Mouse (Mus musculus) liver, embryonic 14.5 days (tissue): ENCODE results near the gene Aldob.

Source experiments
- CTCF ChIP-seq: IDR thresholded peaks from 2 replicates; pipeline ENCODE4 v1.5.1; 2016; ENCODE audit warnings: antibody characterized with exemption, low read depth, control low read depth
- EP300 ChIP-seq: IDR thresholded peaks from 2 replicates; pipeline ENCODE4 v1.6.1; 2016; ENCODE audit warnings: antibody characterized with exemption, low read depth

DNA sequence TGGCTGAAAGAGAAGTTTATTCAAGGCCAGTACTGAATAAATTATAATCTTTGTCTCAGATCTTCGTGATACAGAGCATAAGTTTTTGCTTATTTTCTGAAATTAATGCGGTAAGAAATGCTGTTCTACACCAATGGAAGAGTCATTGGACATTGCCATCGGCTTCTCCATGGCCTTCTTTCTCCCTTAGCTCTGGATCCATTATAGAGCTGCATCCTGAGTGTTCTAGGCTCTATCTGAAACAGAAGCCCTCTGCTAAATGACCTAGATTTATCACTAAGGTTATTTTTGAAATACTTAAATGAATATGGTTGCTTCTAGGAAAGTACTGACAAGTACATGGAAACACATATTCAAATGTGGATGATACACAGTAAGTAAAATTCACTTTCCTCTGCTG, 14.3 kb downstream of the Aldob start:
- TF ChIP-seq CTCF (no peak), EP300 (no peak)
